Mouse (Mus musculus) mature B cell (primary cell): ENCODE results near the gene Sult5a1.
"Not testable (repeated sequence)": the region's sequence is repeated elsewhere in the genome, so short reads cannot be mapped to it uniquely, and the experiment has no call there.

Source experiments
- in situ Hi-C: fragments of 300-500 bp; cut with MboI; formaldehyde crosslinking; loops from 2 replicates; pipeline ENCODE4 v1.14.3; 2019

The Sult5a1 gene

DNA sequence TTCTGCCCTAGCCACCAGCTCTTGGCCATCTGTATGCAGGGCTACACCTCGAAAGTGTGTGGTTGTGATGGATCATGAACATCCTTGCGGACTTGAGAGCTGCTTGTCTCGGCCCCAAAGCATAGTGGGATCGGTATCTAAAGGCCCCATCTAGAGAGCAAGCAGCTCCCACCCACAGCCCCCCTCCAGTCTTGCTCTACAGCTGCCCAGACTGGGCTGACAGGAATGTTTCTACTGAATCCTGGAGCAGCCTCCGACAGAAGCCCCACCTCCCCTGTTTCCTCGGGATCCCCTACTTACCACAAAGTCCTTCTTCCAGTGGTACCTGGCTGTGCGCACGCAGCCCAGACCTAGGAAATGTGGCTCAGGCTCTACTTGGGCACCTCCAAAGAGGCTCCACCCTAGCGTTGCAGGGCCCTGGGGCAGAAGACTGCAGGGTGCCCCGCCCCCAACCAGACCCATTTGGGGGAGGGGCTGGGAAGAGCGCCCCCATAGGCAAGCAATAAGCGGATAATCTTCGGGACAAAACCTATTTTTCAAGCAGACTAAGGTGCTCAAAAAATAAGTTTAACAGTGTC lies at the start of gene Sult5a1:
Gene Sult5a1 (minus strand): TSS at position 428 of the 578 bp plus-strand sequence.
- in situ Hi-C loops = no loop called here

DNA sequence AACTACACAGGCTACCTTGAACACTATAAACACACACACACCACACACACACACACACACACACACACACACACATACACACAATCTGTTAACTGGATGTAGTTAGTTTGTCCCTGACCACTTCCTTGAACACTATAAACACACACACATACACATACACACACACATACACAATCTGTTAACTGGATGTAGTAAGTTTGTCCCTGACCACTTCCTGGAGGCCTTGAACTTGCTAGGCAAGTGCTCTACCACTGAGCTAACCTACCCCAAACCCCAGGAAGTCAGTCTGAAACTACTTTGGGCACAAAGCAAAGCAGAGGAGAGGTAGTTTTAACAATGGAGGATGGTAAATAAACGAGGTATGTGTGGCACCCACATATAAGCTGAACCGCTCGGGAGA lies 45.5 kb upstream of the Sult5a1 start:
- in situ Hi-C loops = no loop called here

DNA sequence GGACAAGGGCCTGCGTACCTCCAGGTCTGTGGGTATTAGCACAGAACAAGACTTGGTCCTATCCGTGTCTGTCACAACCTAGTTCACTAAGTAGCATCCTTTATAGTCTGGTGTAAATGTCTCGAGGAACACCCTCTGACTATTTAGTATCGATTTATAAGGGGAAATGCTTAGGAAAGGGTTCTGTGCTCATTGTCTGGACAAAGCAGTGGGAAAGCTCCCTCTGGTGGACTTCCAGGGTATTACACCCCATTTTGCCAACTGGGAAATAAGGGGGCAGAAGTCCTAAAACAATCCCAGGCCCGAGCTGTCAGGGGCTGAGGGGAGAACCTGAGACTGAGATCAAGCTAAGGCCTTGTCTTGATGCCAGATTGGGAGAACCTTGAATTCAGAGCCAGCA lies 44.2 kb upstream of the Sult5a1 start:
- in situ Hi-C loops = no loop called here

DNA sequence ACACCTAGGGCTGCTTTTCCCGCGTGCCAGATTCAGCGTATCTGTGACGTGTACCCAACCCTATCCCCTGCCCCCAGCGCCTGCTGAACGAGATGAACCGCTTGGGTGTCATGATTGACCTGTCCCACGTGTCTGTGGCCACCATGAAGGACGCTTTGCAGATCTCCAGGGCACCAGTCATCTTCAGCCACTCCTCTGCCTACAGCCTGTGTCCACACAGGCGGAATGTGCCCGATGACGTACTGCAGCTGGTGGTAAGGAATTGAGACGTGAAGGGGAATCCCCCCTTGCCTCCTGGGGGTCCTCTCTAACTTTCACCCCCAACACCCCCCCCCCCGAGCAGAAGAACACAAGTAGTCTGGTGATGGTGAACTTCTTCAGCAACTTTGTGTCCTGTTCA lies 41.7 kb upstream of the Sult5a1 start:
- in situ Hi-C loops = no loop called here

DNA sequence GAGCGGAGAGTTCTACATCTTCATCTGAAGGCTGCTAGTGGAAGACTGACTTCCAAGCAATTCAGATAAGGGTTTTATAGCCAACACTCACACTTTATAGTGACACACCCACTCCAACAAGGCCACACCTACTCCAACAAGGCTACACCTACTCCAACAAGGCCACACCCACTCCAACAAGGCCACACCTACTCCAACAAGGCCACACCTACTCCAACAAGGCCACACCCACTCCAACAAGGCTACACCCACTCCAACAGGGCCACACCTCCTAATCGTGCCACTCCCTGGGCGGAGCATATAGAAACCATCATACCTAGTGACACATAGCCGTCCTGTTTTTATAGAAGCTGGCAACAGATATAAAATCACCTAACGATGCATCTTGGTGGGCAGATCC lies 38.9 kb upstream of the Sult5a1 start:
- in situ Hi-C loops = not testable (repeated sequence)

DNA sequence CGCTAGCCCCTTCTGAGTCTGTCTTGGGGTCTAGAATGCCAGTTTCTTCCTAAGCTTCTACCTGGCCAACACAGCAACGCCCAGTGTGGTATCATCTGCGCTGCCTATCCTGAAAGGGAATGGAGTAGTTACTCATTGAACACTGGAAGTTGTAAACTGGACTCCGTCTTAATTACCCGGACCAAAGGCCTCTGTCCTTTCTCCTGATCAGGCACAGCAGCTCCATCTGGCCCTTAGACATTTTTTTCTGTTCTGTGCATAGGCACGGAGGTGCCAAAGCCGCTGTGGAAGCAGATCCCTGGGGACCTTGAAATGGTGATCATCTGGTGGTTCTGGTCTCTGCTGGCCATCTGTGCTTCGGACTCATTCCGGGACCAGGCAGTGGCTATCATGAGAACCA lies 35.7 kb upstream of the Sult5a1 start:
- in situ Hi-C loops = no loop called here

DNA sequence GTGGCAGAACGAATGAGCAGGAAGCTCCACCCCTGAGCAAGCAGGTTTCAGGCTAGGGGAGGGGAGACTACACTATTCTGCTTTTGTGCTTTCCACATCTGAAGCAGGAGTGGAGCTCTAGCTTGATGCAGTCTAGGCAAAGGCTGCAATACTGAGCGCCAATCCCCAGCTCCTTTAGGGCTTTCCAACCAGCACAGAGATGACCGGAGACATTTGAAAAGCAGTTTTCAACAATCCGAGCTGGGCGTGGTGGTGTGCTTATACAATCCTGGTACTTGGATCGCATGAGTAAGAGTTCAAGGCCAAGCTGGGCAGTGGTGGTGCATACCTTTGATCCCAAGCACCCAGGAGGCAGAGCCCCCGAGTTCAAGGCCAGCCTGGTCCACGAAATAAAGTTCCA lies 33.8 kb upstream of the Sult5a1 start:
- in situ Hi-C loops = no loop called here

DNA sequence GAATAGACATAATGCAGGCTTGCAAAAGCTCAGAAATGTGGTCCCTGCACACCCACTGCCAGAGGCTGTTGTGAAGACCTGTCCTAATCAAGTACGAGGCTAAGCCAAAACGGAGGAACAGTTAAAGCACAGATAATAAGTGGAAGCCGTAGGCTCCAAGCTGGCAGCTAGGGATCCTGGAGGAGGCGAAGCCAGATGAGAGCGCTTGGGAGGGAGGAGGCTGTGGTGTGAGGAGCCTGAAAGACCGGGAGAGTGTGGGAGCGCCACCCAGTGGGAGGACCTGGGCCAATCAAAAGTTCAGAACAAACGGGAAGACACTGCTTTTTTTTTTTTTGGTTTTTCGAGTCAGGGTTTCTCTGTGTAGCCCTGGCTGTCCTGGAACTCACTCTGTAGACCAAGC lies 32.6 kb upstream of the Sult5a1 start:
- in situ Hi-C loops = no loop called here

DNA sequence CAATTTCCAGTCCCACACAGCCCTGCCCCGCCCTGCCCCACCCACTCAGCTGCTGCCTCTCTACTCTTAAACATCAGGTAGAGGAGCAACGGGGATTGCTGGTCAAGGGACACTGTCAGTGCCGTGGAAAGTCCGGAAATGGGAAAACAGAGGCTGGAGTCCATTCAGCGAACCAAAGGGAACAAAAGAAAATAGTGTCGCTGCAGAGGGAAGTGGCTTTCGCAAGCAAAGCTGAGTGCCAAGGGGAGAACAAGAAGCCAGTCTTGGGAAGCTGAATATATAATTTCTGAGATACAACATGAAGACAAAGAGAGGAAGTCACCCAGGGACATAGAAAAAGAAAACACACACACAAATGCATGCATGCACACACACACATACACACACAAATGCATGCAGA lies 30.7 kb upstream of the Sult5a1 start:
- in situ Hi-C loops = no loop called here

DNA sequence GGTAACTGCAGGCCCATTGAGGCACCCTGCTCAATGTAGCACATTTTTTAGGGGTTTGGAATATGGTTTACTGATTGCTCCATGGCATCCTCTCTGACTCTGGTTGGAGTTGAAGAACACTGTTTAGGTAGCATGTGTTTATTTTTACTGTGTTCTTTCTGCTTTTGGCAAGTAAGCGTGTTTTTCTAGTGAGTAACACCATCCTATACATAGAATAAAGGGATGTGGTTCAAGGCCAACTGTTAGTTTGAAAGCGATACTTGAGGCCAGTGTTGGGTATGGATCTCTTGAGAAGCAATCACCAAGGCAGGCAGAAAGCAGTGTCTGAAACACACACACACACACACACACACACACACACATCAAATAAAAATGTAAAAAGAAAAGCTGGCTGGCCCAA lies 29.9 kb upstream of the Sult5a1 start:
- in situ Hi-C loops = no loop called here

DNA sequence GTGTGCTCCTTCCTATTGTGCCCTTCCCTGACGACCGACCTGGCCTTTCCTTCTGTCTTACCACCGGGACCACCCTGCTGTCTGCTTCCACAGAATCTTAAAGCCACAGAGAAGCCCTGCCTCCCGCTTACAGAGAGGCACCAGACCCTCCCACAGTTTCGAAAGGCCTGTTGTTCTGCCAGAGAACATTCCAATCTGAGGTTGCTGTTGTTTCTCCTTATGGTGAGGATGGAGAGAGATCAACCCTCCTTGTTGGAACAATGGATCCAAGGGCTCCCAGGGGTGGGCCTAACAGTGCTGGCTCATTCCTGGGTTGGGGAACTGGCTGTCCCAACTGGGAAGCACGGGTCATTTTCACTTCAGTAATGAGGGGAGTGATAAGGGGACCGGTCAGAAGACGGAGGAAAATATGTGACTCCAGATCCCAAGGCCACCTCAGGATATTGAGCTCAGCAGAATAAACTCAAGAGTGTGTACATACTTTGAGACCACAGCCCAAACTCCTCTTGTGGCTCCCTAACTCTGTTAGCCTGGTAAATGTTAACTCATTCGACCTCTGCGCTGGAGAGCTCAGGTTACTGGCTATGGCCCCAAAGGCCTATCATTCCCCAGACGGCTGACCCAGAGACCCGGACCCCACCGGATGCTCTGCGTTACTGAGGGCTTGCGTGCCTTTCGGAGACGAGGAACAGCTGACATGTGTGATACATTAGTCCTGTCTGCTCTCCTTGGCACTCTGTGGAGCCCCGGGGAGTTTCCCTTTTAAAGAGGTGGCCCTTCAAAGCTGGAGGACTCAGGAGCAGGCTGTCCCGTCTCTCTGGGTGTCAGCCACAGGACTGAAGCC lies 27.7 kb upstream of the Sult5a1 start, which contains the start of gene Dpep1:
Gene Dpep1 (plus strand): TSS at position 677 of the 844 bp plus-strand sequence.
- in situ Hi-C loops = no loop called here

DNA sequence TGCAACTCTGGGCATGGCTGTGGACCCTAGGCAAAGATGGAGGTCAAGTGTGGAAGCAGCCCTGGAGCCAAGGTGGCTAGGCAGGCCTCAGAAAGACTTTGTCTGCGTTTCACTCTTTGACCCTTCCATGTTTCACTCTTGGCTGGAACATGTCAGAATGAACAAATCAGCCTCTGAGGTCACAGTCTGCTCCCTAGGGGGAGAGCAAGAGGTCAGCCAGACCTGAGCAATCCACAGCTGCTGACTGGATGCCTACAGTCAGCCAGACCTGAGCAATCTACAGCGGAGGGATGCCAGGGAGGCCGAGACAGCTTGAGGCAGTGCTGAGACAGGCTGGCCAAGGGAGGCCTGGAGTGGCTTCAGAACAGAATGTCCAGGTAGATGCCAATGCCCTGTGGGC lies 23.3 kb upstream of the Sult5a1 start:
- in situ Hi-C loops = no loop called here

DNA sequence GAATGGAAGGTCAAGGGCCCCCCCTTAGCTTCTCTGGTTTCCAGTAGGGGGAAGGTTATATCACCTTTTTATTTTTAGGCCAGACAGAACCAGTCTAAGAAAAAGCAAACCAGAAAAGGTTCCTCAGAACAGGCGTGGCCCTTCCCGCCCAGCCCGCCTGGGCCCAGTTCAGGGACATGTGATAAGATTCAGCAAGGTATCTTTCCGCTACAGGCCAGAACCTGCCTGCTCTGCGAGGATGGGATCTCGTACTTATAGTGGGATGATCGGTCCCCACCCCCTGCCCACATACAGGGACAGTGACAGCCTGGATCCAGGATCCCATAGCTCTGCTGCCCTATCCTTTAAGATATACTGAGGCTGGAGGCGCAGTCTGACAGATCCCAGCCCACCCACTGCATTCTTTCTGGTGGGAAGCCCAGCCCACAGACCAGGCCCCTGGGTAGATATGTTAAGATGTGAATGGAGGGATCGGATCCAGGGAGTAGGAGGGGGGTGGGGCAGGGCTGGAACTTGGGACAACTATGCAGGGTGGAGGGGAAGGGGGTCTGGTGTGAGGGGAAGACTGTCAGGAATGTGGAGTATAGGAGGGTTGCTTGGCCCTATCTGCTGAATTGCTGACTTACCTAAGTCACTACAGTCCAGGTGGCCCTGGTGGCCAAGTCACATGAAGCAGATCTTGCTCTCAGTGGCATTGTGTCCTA lies 1.9 kb downstream of the Sult5a1 start:
- in situ Hi-C loops = no loop called here

DNA sequence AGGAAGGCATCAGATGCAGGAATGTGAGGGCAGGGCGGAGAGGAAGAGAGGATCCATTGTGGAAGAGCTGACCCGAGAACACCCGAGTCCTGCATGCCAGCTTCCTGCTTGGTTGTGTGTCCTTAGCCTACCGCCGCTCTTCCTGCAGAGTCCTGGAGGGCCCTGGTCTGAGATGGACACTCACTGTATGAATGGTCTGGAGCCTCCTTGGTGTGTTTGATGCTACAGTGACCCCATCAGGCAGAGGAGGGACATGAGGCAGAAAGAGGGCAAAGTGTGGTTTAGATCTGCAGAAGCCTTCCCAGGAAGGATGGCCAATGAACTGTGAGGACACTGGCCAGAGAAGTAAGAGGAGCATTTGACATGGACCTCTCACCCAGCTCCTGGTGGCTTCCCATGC lies 2.9 kb downstream of the Sult5a1 start:
- in situ Hi-C loops = no loop called here

DNA sequence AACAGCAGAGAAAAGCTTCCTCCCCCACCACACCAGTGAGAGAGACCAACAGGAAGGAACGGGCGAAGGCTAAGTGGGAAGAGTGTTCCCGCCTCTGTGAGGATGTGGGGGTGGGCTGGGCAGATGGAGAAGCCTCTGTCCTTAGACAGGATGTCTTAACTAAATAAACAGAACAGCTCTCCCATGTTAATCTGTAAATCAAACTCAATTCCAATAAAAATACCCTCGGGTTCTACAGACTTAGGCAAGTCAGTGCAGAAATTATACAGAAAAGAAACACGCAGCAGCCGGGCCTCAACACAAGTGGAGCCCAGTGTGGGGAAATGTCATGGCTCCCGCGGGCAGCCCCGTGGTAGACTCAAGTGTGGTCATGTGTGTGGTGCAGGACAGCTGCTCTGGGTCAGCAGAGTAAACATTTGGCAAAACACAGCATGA lies 7.4 kb downstream of the Sult5a1 start:
- in situ Hi-C loops = no loop called here

DNA sequence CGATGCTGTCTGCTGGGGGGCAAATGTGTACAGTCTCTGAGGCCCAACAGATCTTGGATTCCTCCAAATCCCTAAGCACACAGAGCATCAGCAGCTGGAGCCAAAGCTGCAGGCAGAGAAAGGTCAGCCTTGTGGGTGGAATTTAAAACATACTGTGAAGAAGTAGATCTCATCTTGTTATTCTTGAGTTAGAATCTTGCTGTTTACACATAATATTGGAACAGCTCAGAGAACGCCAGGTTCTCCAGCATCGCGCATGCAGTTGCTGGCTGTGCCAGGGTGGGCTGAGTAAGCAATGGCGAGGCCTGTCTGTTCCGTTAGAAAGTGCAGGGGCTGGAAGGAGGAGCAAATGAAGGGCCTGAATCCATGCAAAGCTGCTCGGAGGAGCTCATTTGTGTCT lies 11.7 kb downstream of the Sult5a1 start:
- in situ Hi-C loops = no loop called here

DNA sequence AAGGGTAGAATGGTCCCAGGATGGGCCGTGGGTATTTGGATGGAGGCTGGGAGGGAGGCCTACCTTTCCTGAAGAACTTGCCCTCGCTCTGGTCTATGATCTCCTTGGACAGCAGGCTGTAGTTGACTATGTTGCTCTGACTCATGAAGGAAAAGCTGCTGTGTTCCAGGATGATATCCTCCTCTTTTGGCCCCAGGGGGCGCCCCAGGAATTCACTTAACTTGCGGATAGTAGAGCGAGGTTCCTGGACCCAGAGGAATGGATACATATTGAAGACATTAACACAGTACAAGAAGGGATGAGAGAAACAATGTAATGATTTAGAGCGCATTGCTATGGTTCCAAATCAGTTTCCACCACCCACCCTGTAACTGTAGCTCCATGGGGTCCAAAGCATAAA lies 12.8 kb downstream of the Sult5a1 start:
- in situ Hi-C loops = no loop called here

DNA sequence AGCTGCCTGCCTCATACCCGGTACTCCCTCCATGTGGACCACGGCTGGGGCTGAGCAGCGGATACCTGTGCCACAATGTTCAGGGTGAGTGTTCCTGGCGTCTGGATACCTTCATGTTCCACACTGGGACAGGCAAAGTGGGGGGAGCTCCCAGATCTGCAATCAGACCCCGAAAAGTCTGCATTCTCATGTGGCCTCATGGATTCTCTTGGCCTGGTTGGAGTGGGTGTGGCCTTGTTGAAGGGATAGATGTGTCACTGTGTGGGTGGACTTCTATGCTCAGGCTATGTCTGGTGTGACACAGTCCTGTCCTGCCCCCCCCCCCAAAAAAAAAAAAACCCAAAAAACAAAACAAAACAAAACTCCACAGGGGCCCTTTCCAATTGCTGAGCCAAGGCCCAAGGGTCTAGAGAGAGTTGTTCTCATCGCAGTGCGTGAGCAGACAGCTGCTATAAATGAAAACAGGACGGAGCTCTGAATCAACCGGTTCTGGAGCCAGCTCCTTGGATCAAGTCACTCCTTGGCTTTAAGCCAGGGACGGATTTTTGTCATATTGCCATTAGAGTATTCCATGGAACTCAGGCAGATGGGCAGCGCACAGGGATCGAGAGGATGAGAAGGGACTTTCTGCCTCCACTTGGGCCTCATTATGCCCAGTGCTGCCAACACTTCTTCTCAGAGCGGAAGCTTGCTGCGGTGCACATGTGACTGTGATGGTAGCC lies 16.2 kb downstream of the Sult5a1 start:
- in situ Hi-C loops = no loop called here

DNA sequence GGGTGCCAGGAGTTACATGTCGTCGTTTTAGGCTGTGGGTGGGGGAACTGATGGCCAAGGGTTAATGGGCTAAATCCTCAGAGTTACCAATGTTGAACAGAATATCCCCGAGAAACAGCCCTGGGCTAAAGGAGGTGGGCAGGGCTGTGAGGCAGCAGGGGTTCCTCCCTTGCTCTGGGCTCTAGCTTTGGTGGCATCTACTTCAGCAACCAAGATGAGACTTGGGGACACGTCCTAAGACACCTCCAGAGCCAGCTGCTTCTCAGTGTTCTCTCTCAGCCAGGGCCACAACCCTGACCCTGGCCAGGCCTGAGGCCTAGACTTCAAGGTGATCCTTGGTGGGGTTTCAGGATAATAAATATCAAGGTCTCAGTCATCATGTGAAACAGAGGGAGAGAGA lies 19.4 kb downstream of the Sult5a1 start:
- in situ Hi-C loops = no loop called here

DNA sequence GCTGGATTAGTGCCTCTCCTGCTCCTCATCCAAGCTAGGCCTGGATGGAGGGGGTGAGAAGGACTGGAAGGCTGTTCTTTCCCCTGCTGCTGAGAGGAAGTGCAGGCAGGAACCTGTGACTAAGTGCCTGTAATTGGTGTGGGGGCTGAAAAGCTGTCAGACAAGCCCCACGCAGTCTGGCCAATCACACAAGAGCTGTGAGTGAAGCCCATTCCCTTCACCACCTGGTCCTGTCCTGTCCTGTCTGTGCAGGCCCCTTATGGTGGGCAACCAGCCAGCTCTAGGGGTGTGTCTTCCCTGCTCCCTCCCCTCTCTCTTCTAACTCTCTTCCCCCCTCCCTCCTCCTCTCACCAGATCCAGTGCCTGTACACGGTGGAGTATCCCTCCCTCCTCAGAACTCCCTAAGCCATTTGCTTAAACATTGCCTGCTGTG lies 20.5 kb downstream of the Sult5a1 start:
- in situ Hi-C loops = no loop called here

DNA sequence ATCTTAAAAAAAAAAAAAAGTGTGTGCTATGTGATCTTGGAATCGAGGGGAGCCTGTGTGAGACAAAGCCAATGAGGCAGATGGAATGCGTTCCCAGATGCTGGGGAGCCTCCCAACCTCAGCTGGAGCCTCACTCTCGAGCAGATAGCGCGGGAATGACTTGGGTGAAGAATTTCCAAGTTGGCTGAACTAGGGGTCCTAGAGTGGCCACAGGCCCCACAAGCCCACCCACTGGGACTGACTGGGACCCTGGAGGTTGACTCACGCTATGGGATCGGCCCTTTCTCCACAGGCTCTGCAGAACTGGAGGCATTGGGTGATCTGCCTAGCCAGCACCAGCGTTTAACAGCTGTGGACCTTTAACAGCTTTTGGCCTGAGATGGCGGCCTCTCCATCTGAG lies 21.8 kb downstream of the Sult5a1 start:
- in situ Hi-C loops = no loop called here

DNA sequence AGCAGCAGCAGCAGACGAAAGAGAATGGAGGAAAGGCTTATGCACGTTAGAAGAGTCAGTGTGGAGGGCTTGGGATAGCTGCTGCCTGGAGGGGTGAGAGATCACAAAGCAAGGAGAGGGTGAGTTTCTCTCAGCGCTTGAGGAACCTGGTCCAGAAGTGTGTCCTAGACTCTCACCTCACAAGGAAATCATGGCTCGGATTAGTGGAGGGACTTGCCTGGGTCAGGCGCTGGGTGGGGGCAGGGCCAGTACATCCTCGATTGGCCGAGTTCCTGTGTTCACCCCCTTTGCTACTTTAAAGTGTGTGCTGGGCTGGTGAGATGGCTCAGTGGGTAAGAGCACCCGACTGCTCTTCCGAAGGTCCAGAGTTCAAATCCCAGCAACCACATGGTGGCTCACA lies 22.3 kb downstream of the Sult5a1 start:
- in situ Hi-C loops = no loop called here
